Mouse (Mus musculus) A20 (cell line): ENCODE measurements at regions not wholly inside any gene's neighbourhood (a gene's known extent, or its start where the extent isn't known, plus 50 kb on each side); places are given as distances from the start of the nearest gene placed in this dataset.

Source experiments
- DNase-seq: peaks from one replicate; pipeline ENCODE4 v3.0.0-alpha.2; 2011; ENCODE audit warnings: low read depth, low spot score

GRCm38 (mm10) chr11:56442381-56442780 lies 401.6 kb upstream of the Nmur2 start:
- no peak for DNase-seq

GRCm38 (mm10) chr11:56441071-56441470 lies 400.3 kb upstream of the Nmur2 start:
- no peak for DNase-seq

GRCm38 (mm10) chr11:56431089-56431488 lies 390.3 kb upstream of the Nmur2 start:
- DNase-seq = no peak

GRCm38 (mm10) chr11:56384761-56385160 lies 344.0 kb upstream of the Nmur2 start:
- DNase-seq = no peak

GRCm38 (mm10) chr11:56377535-56377934 lies 336.7 kb upstream of the Nmur2 start:
- no peak for DNase-seq

GRCm38 (mm10) chr11:56374329-56374728 lies 333.5 kb upstream of the Nmur2 start:
- no peak for DNase-seq

GRCm38 (mm10) chr11:56373624-56374023 lies 332.8 kb upstream of the Nmur2 start:
- no peak for DNase-seq

- DNase-seq = no peak
Observed at GRCm38 (mm10) chr11:56357690-56358089, 316.9 kb upstream of the Nmur2 start.

GRCm38 (mm10) chr11:56351798-56352366 lies 311.1 kb upstream of the Nmur2 start:
- no peak for DNase-seq

GRCm38 (mm10) chr11:56351231-56351630 lies 310.4 kb upstream of the Nmur2 start:
- no peak for DNase-seq

- DNase-seq = no peak
Observed at GRCm38 (mm10) chr11:56349766-56350165, 309.0 kb upstream of the Nmur2 start.

- no peak for DNase-seq
Observed at GRCm38 (mm10) chr11:56348408-56348807, 307.6 kb upstream of the Nmur2 start.

GRCm38 (mm10) chr11:56343083-56343482 lies 302.3 kb upstream of the Nmur2 start:
- no peak for DNase-seq

- no peak for DNase-seq
Observed at GRCm38 (mm10) chr11:56341731-56342130, 300.9 kb upstream of the Nmur2 start.

- DNase-seq = no peak
Observed at GRCm38 (mm10) chr11:56341040-56341439, 300.2 kb upstream of the Nmur2 start.

- no peak for DNase-seq
Observed at GRCm38 (mm10) chr11:56338511-56338910, 297.7 kb upstream of the Nmur2 start.

- no peak for DNase-seq
Observed at GRCm38 (mm10) chr11:56335937-56336336, 295.1 kb upstream of the Nmur2 start.

GRCm38 (mm10) chr11:56320293-56320692 lies 279.5 kb upstream of the Nmur2 start:
- DNase-seq = no peak

- DNase-seq = no peak
Observed at GRCm38 (mm10) chr11:56315221-56315987, 274.6 kb upstream of the Nmur2 start.

- DNase-seq = no peak
Observed at GRCm38 (mm10) chr11:56309549-56309948, 268.7 kb upstream of the Nmur2 start.

GRCm38 (mm10) chr11:56308383-56309105 lies 267.7 kb upstream of the Nmur2 start:
- DNase-seq = no peak

GRCm38 (mm10) chr11:56307051-56307450 lies 266.2 kb upstream of the Nmur2 start:
- no peak for DNase-seq
